ENCODE assay signal across 36 mouse cellular contexts in the genomic region with DNA sequence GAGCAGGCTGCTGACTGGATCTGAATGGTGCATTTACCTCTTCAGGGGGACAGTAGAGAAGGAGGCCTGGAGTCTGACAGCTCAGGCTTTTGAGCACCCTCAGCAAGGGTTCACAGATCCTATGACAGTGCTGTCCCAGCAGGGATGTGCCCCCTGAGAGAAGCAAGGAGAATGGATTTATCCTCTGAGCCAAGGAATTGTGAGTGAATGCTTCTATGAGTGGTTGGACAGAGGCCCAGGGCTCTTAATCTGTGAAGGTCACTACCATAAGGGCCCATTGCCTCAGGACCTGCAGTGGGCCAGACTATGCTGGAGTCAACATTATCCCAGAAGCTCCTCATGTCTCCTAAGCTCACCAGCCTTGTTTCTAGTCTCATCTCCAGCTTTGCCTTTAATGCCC. TPM values are rescaled to one million over a fixed set of nuclear protein-coding genes. Genes with fewer than 3 reads are reported as not detected.
"Had no signal": no experiment of that assay in that cellular context is flagged by ENCODE, and none has a peak within 500 bp of the region (broad histone marks: within the 10 kb centered on the region; RNA-seq: fewer than 3 reads in every experiment).

No protein-coding gene starts in this region.

- H3K9ac ChIP-seq: embryonic facial prominence, embryonic 12.5 days; embryonic facial prominence, embryonic 13.5 days; embryonic facial prominence, embryonic 15.5 days; forebrain, embryonic 12.5 days; forebrain, embryonic 13.5 days; forebrain, embryonic 15.5 days; forebrain, postnatal 0 days had no signal

- H3K36me3 ChIP-seq: embryonic facial prominence, embryonic 10.5 days; embryonic facial prominence, embryonic 12.5 days; embryonic facial prominence, embryonic 13.5 days; embryonic facial prominence, embryonic 15.5 days; forebrain, embryonic 10.5 days; forebrain, embryonic 12.5 days; forebrain, embryonic 15.5 days had no signal

- H3K4me1 ChIP-seq: forebrain, embryonic 12.5 days; forebrain, embryonic 13.5 days; forebrain, embryonic 15.5 days had no signal

- H3K9me3 ChIP-seq: embryonic facial prominence, embryonic 10.5 days; embryonic facial prominence, embryonic 12.5 days; embryonic facial prominence, embryonic 13.5 days; embryonic facial prominence, embryonic 15.5 days; forebrain, embryonic 10.5 days; forebrain, embryonic 12.5 days; forebrain, embryonic 13.5 days; forebrain, embryonic 15.5 days had no signal

- H3K4me3 ChIP-seq: embryonic facial prominence, embryonic 10.5 days; embryonic facial prominence, embryonic 12.5 days; embryonic facial prominence, embryonic 13.5 days; embryonic facial prominence, embryonic 15.5 days; erythroblast, embryonic 14.5 days; forebrain, embryonic 10.5 days; forebrain, embryonic 12.5 days; forebrain, embryonic 13.5 days; forebrain, embryonic 15.5 days; gastrocnemius, adult 2 months had no signal

- DNase-seq: cerebellum, adult 18-20 months; cerebellum, adult 2 months; cerebellum, adult 8-10 months; cerebellum, adult 9-10 months; cerebellum, adult 9-11 months; cerebellum, postnatal 25 days; cerebellum, postnatal 36 days; embryo, embryonic 11 days; forebrain, postnatal 0 days; gastrocnemius, adult 2 months; gastrocnemius, postnatal 10 days; gastrocnemius, postnatal 14 days; gastrocnemius, postnatal 25 days; gastrocnemius, postnatal 36 days had no signal

- H3K27me3 ChIP-seq: embryonic facial prominence, embryonic 12.5 days; forebrain, embryonic 15.5 days had no signal

- H3K27ac ChIP-seq: embryonic facial prominence, embryonic 10.5 days; embryonic facial prominence, embryonic 12.5 days; embryonic facial prominence, embryonic 13.5 days; embryonic facial prominence, embryonic 15.5 days; forebrain, embryonic 10.5 days; forebrain, embryonic 12.5 days; forebrain, embryonic 13.5 days; forebrain, embryonic 15.5 days; gastrocnemius, adult 2 months had no signal

RNA-seq across cellular contexts. Expression of a gene that starts 7.6 kb away (rescaled TPM):
- total RNA-seq: common myeloid progenitor, adult 5-6 weeks; forebrain, postnatal 0 days; gastrocnemius, adult 18-20 months; gastrocnemius, adult 2 months; gastrocnemius, adult 8-10 months; gastrocnemius, postnatal 10 days; gastrocnemius, postnatal 14 days; gastrocnemius, postnatal 25 days; gastrocnemius, postnatal 36 days; gastrocnemius, postnatal 4 days; granulocyte monocyte progenitor cell, adult 5-6 weeks; heart, adult 18-20 months had no signal
- polyA plus RNA-seq: cerebellum, adult 2 months; cortical plate, adult 2 months; embryonic facial prominence, embryonic 10.5 days; embryonic facial prominence, embryonic 11.5 days; embryonic facial prominence, embryonic 12.5 days; embryonic facial prominence, embryonic 13.5 days; embryonic facial prominence, embryonic 14.5 days; embryonic facial prominence, embryonic 15.5 days; erythroblast, embryonic 14.5 days; forebrain, embryonic 10.5 days; forebrain, embryonic 11.5 days; forebrain, embryonic 12.5 days; forebrain, embryonic 13.5 days; forebrain, embryonic 14.5 days; forebrain, embryonic 15.5 days; forebrain, embryonic 16.5 days; forebrain, postnatal 0 days; frontal cortex, adult 2 months had no signal
